Mouse (Mus musculus) adrenal gland (tissue): ENCODE measurements around the gene Efhb.

ENCODE experiments used
- intact Hi-C: fragments of 180-260 bp; cut with DNase I; formaldehyde crosslinking; loops from one replicate; pipeline ENCODE4 v1.15.1; 2025
- long read RNA-seq, 2 experiments: library from polyadenylated mRNA; unstranded; transcript quantifications; one replicate each; pipeline ENCODE4 v2.0.0; 2020; ENCODE audit warnings: borderline replicate concordance in 1 of 2; ENCODE audit not compliant: insufficient replicate concordance in 1 of 2

Gene Efhb
- long read RNA-seq, experiment 1: 0 reads
- long read RNA-seq, experiment 2, partial matches to known transcripts: 1 of 1 reads
- long read RNA-seq, experiment 2, other reads (novel, unspliced or antisense): 0 of 1 reads

GRCm38 (mm10) chr17:53462603-53463495 is at the start of gene Efhb:
Efhb (minus strand) TSS chr17:53463321.
- intact Hi-C loops: no loop called here

GRCm38 (mm10) chr17:53512311-53512951 is 49.3 kb upstream of the Efhb start:
- intact Hi-C loops: no loop called here

GRCm38 (mm10) chr17:53502966-53503365 is 39.8 kb upstream of the Efhb start:
- intact Hi-C loops: loop anchor here (10.0 kb wide), 1 partner anchor 98 kb away; no protein-coding TSS in a partner anchor

- intact Hi-C loops: no loop called here
Observed at GRCm38 (mm10) chr17:53489007-53489378, 25.9 kb upstream of the Efhb start.

GRCm38 (mm10) chr17:53488291-53489006 is 25.3 kb upstream of the Efhb start:
- intact Hi-C loops: no loop called here

GRCm38 (mm10) chr17:53480433-53480832 is 17.3 kb upstream of the Efhb start:
- intact Hi-C loops: no loop called here

GRCm38 (mm10) chr17:53479604-53480041 is 16.5 kb upstream of the Efhb start:
- intact Hi-C loops: no loop called here

GRCm38 (mm10) chr17:53478858-53479603 is 15.9 kb upstream of the Efhb start, which contains the start of gene Rab5a:
Rab5a (plus strand) TSS chr17:53479234.
- intact Hi-C loops: no loop called here

- intact Hi-C loops: no loop called here
Observed at GRCm38 (mm10) chr17:53478066-53478857, 15.1 kb upstream of the Efhb start.

- intact Hi-C loops: no loop called here
Observed at GRCm38 (mm10) chr17:53468697-53469096, 5.6 kb upstream of the Efhb start.

- intact Hi-C loops: no loop called here
Observed at GRCm38 (mm10) chr17:53465569-53465968, 2.4 kb upstream of the Efhb start.

GRCm38 (mm10) chr17:53463496-53463840 is 347 bp upstream of the Efhb start:
- intact Hi-C loops: no loop called here

- intact Hi-C loops: no loop called here
Observed at GRCm38 (mm10) chr17:53456742-53457141, 6.4 kb downstream of the Efhb start.

GRCm38 (mm10) chr17:53456152-53456551 is 7.0 kb downstream of the Efhb start:
- intact Hi-C loops: no loop called here

GRCm38 (mm10) chr17:53402689-53403306 is 60.3 kb downstream of the Efhb start:
- intact Hi-C loops: loop anchor here (10.0 kb wide), 1 partner anchor 102 kb away; no protein-coding TSS in a partner anchor

GRCm38 (mm10) chr17:53393201-53393600 is 69.9 kb downstream of the Efhb start:
- intact Hi-C loops: no loop called here

- intact Hi-C loops: no loop called here
Observed at GRCm38 (mm10) chr17:53389507-53389906, 73.6 kb downstream of the Efhb start.

- intact Hi-C loops: loop anchor here (1.0 kb wide), 1 partner anchor 828 kb away; no protein-coding TSS in a partner anchor
Observed at GRCm38 (mm10) chr17:53387581-53388473, 75.3 kb downstream of the Efhb start.
